Mouse (Mus musculus) layer of hippocampus, adult 11-12 months (tissue): ENCODE results near the gene Tctex1d4.

Experiments used
- DNase-seq: peaks from one replicate; pipeline ENCODE4 v3.0.0; 2022; ENCODE audit warnings: low spot score

Gene Tctex1d4

GRCm38 (mm10) chr4:117120052-117120444 lies 6.5 kb upstream of the Tctex1d4 start:
- no peak for DNase-seq

GRCm38 (mm10) chr4:117120445-117121414 lies 5.9 kb upstream of the Tctex1d4 start:
- peak; percentile 97 for DNase-seq

GRCm38 (mm10) chr4:117122209-117122608 lies 4.4 kb upstream of the Tctex1d4 start:
- DNase-seq = no peak

GRCm38 (mm10) chr4:117123546-117124217 lies 2.9 kb upstream of the Tctex1d4 start:
- no peak for DNase-seq

- no peak for DNase-seq
Observed at GRCm38 (mm10) chr4:117124218-117124517, 2.4 kb upstream of the Tctex1d4 start.

- DNase-seq = peak; percentile 66
Observed at GRCm38 (mm10) chr4:117124518-117125347, 1.9 kb upstream of the Tctex1d4 start.

GRCm38 (mm10) chr4:117125348-117125909 lies 1.2 kb upstream of the Tctex1d4 start, which contains the start of gene Btbd19:
TSS of gene Btbd19 (minus strand) at chr4:117125725.
- DNase-seq = peak; percentile 81

GRCm38 (mm10) chr4:117125910-117126674 lies 502 bp upstream of the Tctex1d4 start:
- DNase-seq = peak; percentile 65

- no peak for DNase-seq
Observed at GRCm38 (mm10) chr4:117127991-117128686, 1.5 kb downstream of the Tctex1d4 start.

GRCm38 (mm10) chr4:117130790-117131189 lies 4.2 kb downstream of the Tctex1d4 start:
- DNase-seq = no peak

GRCm38 (mm10) chr4:117131198-117131597 lies 4.6 kb downstream of the Tctex1d4 start:
- no peak for DNase-seq

GRCm38 (mm10) chr4:117131890-117132793 lies 5.5 kb downstream of the Tctex1d4 start:
- peak; percentile 53 for DNase-seq

- DNase-seq = no peak
Observed at GRCm38 (mm10) chr4:117132794-117133143, 6.2 kb downstream of the Tctex1d4 start.

- no peak for DNase-seq
Observed at GRCm38 (mm10) chr4:117133366-117133796, 6.8 kb downstream of the Tctex1d4 start.

- peak; percentile 98 for DNase-seq
Observed at GRCm38 (mm10) chr4:117133817-117134600, 7.4 kb downstream of the Tctex1d4 start, which contains the start of gene Plk3. TSS of gene Plk3 (minus strand) at chr4:117133963.

- no peak for DNase-seq
Observed at GRCm38 (mm10) chr4:117134601-117134995, 8.0 kb downstream of the Tctex1d4 start.

GRCm38 (mm10) chr4:117136034-117136433 lies 9.4 kb downstream of the Tctex1d4 start:
- no peak for DNase-seq
